Mouse (Mus musculus) embryonic facial prominence, embryonic 10.5 days (tissue): ENCODE measurements around the gene Caskin2. TPM values are rescaled to one million over a fixed set of nuclear protein-coding genes. Genes with fewer than 3 reads are reported as not detected.
"Not testable (repeated sequence)": the region's sequence is repeated elsewhere in the genome, so short reads cannot be mapped to it uniquely, and the experiment has no call there.

Experiments
- DNase-seq: peaks from one replicate; pipeline ENCODE4 v3.0.0-alpha.2; 2017; ENCODE audit warnings: low spot score
- H3K27ac ChIP-seq: fragments of 300-500 bp; sonication (generic); replicated peaks from 2 replicates; pipeline ENCODE4 v1.5.1; 2016; ENCODE audit warnings: mild to moderate bottlenecking
- H3K27me3 ChIP-seq: fragments of 300-500 bp; sonication (generic); replicated peaks from 2 replicates; pipeline ENCODE4 v1.6.1; 2016; ENCODE audit warnings: low read depth, mild to moderate bottlenecking; ENCODE audit not compliant: poor library complexity, severe bottlenecking
- H3K36me3 ChIP-seq: fragments of 300-500 bp; sonication (generic); replicated peaks from 2 replicates; pipeline ENCODE4 v1.6.1; 2016; ENCODE audit warnings: mild to moderate bottlenecking, moderate library complexity
- H3K4me1 ChIP-seq: fragments of 300-500 bp; sonication (generic); 2 replicates; pipeline ENCODE4 v1.6.1; 2016
- H3K4me3 ChIP-seq: fragments of 300-500 bp; sonication (generic); 2 replicates; pipeline ENCODE4 v1.5.1; 2016; ENCODE audit warnings: mild to moderate bottlenecking, moderate library complexity
- H3K9me3 ChIP-seq: fragments of 300-500 bp; sonication (generic); 2 replicates; pipeline ENCODE4 v1.6.1; 2016; ENCODE audit warnings: mild to moderate bottlenecking
- WGBS: fragments of 180-500 bp; shearing (Covaris S2); methylation state at CpG from one replicate; pipeline ENCODE4 v1.1.7; 2016; 5-methylcytosine and 5-hydroxymethylcytosine counted together
- microRNA-seq: library from miRNA; unstranded; fragments of <30 nt; microRNA quantifications from one replicate; pipeline ENCODE4, GENCODE M21; 2017
- polyA plus RNA-seq: library from polyadenylated mRNA; unstranded; fragments of >200 nt; fragmentation: Nextera tagmentation; extraction: Ambion mirVana; gene quantifications from 2 replicates; pipeline ENCODE4 v1.2.1, GENCODE M21; 2016

Gene Caskin2
- polyA plus RNA-seq, 1 experiment from 2014 or later, result 20.3 TPM

DNA sequence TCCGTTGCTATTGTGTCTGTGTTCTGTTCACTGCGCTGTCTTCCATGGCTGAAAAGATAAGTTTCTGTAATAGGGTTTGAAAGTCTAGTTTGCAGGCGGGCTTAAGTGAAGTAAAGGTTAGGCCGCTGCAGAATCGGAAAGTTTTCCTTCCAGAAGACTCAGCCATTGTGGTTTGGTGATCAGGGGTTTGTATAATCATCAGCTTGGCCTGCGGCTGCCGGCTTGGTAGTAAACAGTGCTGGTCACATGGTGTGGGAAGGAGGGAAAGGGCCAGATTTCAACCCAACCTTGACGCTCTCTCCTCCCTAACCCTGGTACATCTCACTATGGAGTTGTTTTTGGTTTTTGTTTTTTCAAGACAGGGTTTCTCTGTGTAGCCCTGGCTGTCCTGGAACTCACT is 46.5 kb downstream of the Caskin2 start:
- peak overlapping the region; percentile 88 for H3K4me3 ChIP-seq

DNA sequence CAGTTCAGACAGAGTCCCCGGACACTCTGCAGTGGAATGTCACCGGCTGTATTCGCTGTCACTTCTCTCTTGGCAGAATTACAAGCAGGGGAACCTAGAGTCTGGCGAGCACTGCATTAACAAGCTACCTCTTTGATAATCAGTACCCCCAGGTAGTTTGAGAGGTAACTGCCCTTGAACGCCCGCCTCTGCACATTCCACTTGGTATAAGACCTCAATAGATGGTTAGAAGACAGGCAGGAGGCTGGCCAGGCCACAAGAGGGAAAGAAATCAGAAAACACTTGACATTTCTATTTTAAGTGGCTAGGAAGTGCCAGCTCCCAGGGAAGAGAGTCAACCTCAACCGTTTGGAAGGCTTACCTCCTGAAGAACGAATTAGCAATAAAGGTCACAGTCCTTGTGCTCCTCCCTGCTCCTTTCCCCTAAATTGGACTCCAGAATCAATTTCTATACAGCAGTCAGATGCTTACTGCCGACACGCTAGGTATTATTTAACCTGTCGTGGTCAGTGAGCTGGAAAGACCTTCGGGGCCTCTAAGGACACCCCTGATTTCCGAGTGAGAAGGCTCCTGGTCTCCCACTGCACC is 47.0 kb downstream of the Caskin2 start:
- H3K4me1 ChIP-seq, result peaks cover 28% of the 10 kb centered on the region
- H3K4me3 ChIP-seq, result peak overlapping the region; percentile 88
- H3K27me3 ChIP-seq, result no peaks in the 10 kb centered on the region
- 55% methylated on average over 13 of the region's 13 CpGs for WGBS
- H3K36me3 ChIP-seq, result peaks cover 11% of the 10 kb centered on the region
- H3K9me3 ChIP-seq, result no peaks in the 10 kb centered on the region
- peak overlapping the region; percentile 99 for H3K27ac ChIP-seq
- DNase-seq, result no peak

More for the DNA sequence above, 46.5 kb downstream of the Caskin2 start:
- H3K4me1 ChIP-seq, result peaks cover 28% of the 10 kb centered on the region
- no peaks in the 10 kb centered on the region for H3K9me3 ChIP-seq
- peaks cover 13% of the 10 kb centered on the region for H3K36me3 ChIP-seq
- no peak for DNase-seq
- 91% methylated on average over 8 of the region's 8 CpGs for WGBS
- no peak overlapping the region; the same call in 1 of the 2 replicates for H3K27ac ChIP-seq
- H3K27me3 ChIP-seq, result no peaks in the 10 kb centered on the region

DNA sequence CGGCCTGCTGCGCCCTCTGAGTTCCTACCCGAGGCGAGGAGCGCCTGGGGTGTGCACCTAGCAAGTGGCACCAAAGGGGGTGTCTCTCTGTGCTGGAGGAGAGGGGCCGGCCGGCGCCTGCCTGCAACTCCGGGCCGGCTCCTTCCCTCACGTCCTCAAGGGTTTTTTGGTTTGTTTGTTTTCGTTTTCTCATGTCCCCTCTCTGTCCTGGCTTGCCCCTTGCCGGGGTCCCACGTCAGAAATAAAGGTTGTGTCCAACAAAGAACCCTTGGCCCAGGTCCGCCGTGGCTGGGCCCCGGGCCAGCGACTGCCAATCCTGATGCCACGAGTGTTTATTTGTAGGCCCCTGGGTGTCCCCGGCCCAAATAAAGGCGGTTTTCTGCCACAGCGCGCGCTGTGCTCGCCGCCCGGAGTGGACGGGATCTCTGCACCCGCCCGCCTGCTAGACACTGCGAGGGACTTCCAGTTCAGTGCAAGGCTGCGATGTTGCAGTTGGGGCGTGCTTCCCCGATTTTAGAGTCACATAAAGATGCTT is 47.8 kb downstream of the Caskin2 start:
- Histone ChIP-seq H3K27me3 (no peaks in the 10 kb centered on the region), H3K4me3 (peak overlapping the region; percentile 88), H3K4me1 (peaks cover 28% of the 10 kb centered on the region), H3K9me3 (no peaks in the 10 kb centered on the region), H3K27ac (peak overlapping the region; percentile 99), H3K36me3 (peaks cover 11% of the 10 kb centered on the region)
- WGBS, result under 1% methylated on average over 34 of the region's 34 CpGs
- peak; percentile 69 for DNase-seq

DNA sequence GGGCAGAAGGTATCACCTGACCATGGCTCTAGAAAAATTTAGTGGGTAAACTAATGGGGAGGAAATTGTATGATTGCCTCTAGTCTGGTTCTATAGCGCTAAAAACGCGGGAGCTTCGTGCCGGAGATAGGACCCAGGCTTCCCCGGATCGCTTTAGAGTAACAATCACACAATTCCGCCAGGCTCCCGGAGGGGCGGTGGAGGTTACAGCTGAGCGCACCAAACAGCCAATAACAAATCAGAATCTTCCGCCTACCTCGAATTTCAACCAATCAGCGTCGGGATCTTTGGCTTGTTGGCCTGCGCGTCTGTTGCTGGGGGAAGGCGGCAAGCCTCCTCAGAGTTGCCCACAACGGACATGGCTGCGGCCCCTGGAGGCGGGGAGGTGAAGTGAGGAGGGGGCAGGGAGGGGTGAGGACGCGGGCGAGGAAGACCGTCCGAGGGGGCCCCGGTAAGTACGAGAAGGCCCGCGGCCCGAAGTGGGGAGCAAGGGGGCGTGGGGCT is 48.3 kb downstream of the Caskin2 start, which contains the start of gene Tmem94:
Tmem94 (plus strand) TSS at position 331 of the 504 bp plus-strand sequence.
- DNase-seq, result peak; percentile 97
- H3K4me3 ChIP-seq, result peak within 1 kb of the TSS; percentile 88
- H3K4me1 ChIP-seq, result peaks cover 28% of the 10 kb centered on the region
- H3K9me3 ChIP-seq, result no peaks in the 10 kb centered on the region
- H3K27ac ChIP-seq, result peak within 1 kb of the TSS; percentile 99
- peaks cover 9% of the 10 kb centered on the region for H3K36me3 ChIP-seq
- no peaks in the 10 kb centered on the region for H3K27me3 ChIP-seq
- under 1% methylated on average over 32 of the region's 32 CpGs for WGBS

DNA sequence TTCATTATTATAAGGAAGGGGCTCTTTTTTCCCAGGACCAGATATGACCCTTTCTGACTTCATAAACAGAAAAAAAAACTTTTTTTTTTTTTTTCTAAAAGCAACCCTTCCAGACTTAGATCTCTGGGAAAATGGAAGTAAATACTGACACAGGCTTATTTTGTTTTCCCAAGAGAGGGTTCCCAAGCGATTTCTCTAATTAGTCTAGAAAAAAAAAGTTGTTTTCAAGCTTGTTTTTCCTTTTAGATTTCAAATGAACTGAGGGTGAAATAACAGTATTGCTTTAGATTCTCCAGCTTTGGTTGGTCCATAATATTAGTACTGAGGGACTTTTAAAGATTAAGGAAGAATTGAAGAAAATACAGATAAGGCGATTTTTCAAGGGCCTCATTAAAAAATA is 48.7 kb downstream of the Caskin2 start:
- 27% methylated on average over 2 of the region's 2 CpGs for WGBS
- peak overlapping the region; percentile 99 for H3K27ac ChIP-seq

DNA sequence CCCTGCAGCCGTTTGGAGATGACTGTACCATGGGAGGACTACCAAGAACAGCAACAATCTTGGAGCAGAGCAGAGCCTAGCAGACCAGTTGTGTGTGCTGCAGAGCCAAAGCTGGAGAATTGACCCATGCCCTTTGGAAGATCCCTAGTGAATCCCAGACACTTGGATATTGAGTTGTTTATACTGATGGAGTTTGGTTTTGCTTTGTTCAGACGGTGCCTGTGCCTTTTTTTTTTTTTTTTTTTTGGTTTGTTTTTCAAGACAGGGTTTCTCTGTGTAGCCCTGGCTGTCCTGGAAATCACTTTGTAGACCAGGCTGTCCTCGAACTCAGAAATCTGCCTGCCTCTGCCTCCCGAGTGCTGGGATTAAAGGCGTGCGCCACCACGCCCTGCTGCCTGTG is 51.3 kb downstream of the Caskin2 start:
- 93% methylated on average over 7 of the region's 7 CpGs for WGBS
- H3K27ac ChIP-seq, DNase-seq: not testable (repeated sequence)

More for the DNA sequence above, 48.7 kb downstream of the Caskin2 start:
- H3K4me3 ChIP-seq, result peak overlapping the region; percentile 88
- DNase-seq, result no peak
- H3K9me3 ChIP-seq, result no peaks in the 10 kb centered on the region
- H3K4me1 ChIP-seq, result peaks cover 24% of the 10 kb centered on the region
- peaks cover 6% of the 10 kb centered on the region for H3K36me3 ChIP-seq
- no peaks in the 10 kb centered on the region for H3K27me3 ChIP-seq

DNA sequence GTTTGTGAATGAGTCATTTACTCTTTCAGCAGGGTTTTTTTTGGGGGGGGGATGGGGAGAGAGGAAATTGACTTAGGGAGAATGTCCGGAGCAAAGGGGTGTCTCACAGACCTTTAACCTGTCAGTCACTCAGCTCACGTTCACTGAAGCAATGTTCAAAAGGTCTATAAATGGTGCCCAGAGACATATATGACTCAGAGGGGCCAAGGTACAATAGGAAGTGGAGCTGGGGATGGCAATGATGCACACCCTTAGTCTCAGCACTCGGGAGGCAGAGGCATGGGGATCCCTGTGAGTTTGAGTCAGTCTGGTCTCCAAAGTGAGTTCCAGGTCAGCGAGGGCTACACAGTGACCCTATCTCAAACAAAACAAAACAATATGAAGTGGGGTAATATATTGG is 60.0 kb downstream of the Caskin2 start:
- 80% methylated on average over 4 of the region's 4 CpGs for WGBS
- H3K9me3 ChIP-seq, result no peaks in the 10 kb centered on the region

More for the DNA sequence above, 51.3 kb downstream of the Caskin2 start:
- not testable (repeated sequence) for H3K4me3 ChIP-seq, H3K36me3 ChIP-seq, H3K9me3 ChIP-seq, H3K27me3 ChIP-seq
- peaks cover 12% of the 10 kb centered on the region for H3K4me1 ChIP-seq

DNA sequence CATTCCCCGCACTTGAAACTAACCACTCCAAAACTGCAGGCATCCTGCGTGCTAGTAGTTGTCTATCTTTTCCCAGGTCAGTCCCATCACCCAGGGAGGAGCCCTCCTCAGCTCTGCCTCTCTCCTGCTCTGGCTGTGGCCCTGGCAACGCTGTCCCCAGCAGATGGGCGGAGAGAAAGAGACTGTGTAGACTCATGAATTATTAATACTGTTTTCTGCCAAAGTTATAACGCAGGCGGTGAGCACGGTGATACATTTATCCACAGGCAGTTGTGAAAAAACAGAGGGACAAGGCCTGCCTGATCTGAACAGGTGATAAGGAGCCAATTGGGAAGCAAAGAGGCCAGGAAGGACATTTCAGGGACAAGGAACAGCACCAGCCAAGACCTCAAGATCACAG is 60.8 kb downstream of the Caskin2 start:
- WGBS, result 81% methylated on average over 7 of the region's 7 CpGs
- Histone ChIP-seq H3K4me3 (no peak overlapping the region), H3K9me3 (no peaks in the 10 kb centered on the region), H3K4me1 (peaks cover 1% of the 10 kb centered on the region; the same call in 1 of the 2 replicates), H3K27me3 (no peaks in the 10 kb centered on the region), H3K27ac (no peak overlapping the region), H3K36me3 (no peaks in the 10 kb centered on the region)
- no peak for DNase-seq

More for the DNA sequence above, 60.0 kb downstream of the Caskin2 start:
- Histone ChIP-seq H3K27me3 (no peaks in the 10 kb centered on the region), H3K4me1 (no peaks in the 10 kb centered on the region), H3K4me3 (no peak overlapping the region), H3K36me3 (no peaks in the 10 kb centered on the region), H3K27ac (no peak overlapping the region)
- no peak for DNase-seq

DNA sequence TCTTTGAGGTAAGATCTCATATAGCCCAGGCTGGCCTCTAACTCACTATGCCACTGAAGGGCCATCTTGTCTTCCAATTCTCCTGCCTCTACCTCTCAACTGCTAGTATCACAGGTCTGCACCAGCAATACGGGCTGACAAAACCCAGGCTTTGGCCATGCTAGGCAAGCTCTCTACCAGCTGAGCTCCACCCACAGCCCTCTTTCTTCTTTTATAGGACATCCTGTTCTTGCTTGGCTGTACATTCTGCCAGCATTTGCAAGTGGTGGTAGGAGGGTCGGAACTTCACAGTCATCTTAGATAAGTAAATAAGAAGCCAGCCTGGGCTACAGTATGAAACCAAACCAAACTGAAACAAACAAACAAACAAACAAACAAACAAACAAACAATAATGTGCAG is 61.7 kb downstream of the Caskin2 start:
- Histone ChIP-seq H3K4me1 (peaks cover 8% of the 10 kb centered on the region; the same call in 1 of the 2 replicates), H3K36me3 (no peaks in the 10 kb centered on the region), H3K27me3 (no peaks in the 10 kb centered on the region), H3K9me3 (no peaks in the 10 kb centered on the region), H3K27ac (no peak overlapping the region), H3K4me3 (no peak overlapping the region)
- WGBS, result 74% methylated on average over 2 of the region's 2 CpGs
- DNase-seq, result no peak

DNA sequence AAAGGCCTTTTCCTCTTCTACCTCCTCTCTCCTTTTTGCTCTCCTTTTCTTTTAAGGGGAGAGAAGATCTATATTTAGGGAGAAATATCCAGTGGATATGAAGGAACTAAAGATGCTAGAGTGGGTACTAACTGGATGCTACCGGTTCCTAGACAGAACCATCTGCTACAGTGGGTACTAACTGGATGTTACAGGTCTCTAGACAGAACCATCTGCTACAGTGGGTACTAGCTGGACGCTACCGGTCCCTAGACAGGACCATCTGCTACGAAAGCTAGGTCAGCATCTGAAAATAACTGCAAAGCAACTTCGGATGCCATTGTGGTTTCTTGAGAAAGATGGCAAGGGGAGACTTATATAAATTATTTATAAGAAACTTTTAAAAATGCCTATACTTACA is 63.6 kb downstream of the Caskin2 start:
- H3K4me1 ChIP-seq, result peaks cover 8% of the 10 kb centered on the region; the same call in 1 of the 2 replicates
- no peaks in the 10 kb centered on the region for H3K27me3 ChIP-seq
- H3K9me3 ChIP-seq, result no peaks in the 10 kb centered on the region
- no peaks in the 10 kb centered on the region for H3K36me3 ChIP-seq
- H3K4me3 ChIP-seq, result no peak overlapping the region
- no peak overlapping the region for H3K27ac ChIP-seq
- no peak for DNase-seq
- 88% methylated on average over 5 of the region's 5 CpGs for WGBS

Small RNAs within 50 kb of the gene (microRNA-seq; reads per million reads assigned to microRNA genes)
- 1.5 reads per million for gene Mir5621

Other genes starting within 250 kb of the Caskin2 start
- gene Nup85, start 249.2 kb downstream of the Caskin2 start, polyA plus RNA-seq, result 252 and 253 TPM in 2 replicates
- gene Mrps7, start 209.7 kb downstream of the Caskin2 start, polyA plus RNA-seq, result 100 and 101 TPM in 2 replicates
- 29.6 and 33.3 TPM in 2 replicates for gene Gga3, start 209.6 kb downstream of the Caskin2 start, polyA plus RNA-seq
- 19.4 and 19.8 TPM in 2 replicates for gene Mif4gd, start 200.7 kb downstream of the Caskin2 start, polyA plus RNA-seq
- gene Slc25a19, start 185.3 kb downstream of the Caskin2 start, polyA plus RNA-seq, result 23.5 and 24.6 TPM in 2 replicates
- gene Grb2, start 105.0 kb downstream of the Caskin2 start, polyA plus RNA-seq, result 73.5 and 76.0 TPM in 2 replicates
- gene Tmem94, start 48.2 kb downstream of the Caskin2 start, polyA plus RNA-seq, result 34.6 and 38.9 TPM in 2 replicates
- gene Tsen54, start 1.1 kb upstream of the Caskin2 start, polyA plus RNA-seq, result 40.3 and 40.6 TPM in 2 replicates
- 15.3 and 15.5 TPM in 2 replicates for gene Llgl2, start 10.4 kb upstream of the Caskin2 start, polyA plus RNA-seq
- gene Myo15b, start 44.8 kb upstream of the Caskin2 start, polyA plus RNA-seq, result 0.07 and 0.16 TPM in 2 replicates
- 1.5 and 1.8 TPM in 2 replicates for gene Smim5, start 86.3 kb upstream of the Caskin2 start, polyA plus RNA-seq
- gene Smim6, start 98.4 kb upstream of the Caskin2 start, polyA plus RNA-seq, result 1.1 and 1.6 TPM in 2 replicates
- 48.4 and 50.8 TPM in 2 replicates for gene Sap30bp, start 119.6 kb upstream of the Caskin2 start, polyA plus RNA-seq
- 27.9 and 30.7 TPM in 2 replicates for gene Recql5, start 119.8 kb upstream of the Caskin2 start, polyA plus RNA-seq
- gene Itgb4, start 161.1 kb upstream of the Caskin2 start, polyA plus RNA-seq, result 1.1 and 1.5 TPM in 2 replicates
- gene Galk1, start 199.1 kb upstream of the Caskin2 start, polyA plus RNA-seq, result 212 and 216 TPM in 2 replicates
- gene H3f3b, start 214.3 kb upstream of the Caskin2 start, polyA plus RNA-seq, result 1,824 and 1,981 TPM in 2 replicates
- 49.4 and 50.9 TPM in 2 replicates for gene Unk, start 216.7 kb upstream of the Caskin2 start, polyA plus RNA-seq